Mouse (Mus musculus): ENCODE measurements around the gene Asf1a. TPM values are rescaled to one million over a fixed set of nuclear protein-coding genes. Genes with fewer than 3 reads are reported as not detected.
"Not testable (repeated sequence)": the region's sequence is repeated elsewhere in the genome, so short reads cannot be mapped to it uniquely, and the experiment has no call there.

Gene Asf1a
- polyA plus RNA-seq, 1 experiment = 21.3 TPM

DNA sequence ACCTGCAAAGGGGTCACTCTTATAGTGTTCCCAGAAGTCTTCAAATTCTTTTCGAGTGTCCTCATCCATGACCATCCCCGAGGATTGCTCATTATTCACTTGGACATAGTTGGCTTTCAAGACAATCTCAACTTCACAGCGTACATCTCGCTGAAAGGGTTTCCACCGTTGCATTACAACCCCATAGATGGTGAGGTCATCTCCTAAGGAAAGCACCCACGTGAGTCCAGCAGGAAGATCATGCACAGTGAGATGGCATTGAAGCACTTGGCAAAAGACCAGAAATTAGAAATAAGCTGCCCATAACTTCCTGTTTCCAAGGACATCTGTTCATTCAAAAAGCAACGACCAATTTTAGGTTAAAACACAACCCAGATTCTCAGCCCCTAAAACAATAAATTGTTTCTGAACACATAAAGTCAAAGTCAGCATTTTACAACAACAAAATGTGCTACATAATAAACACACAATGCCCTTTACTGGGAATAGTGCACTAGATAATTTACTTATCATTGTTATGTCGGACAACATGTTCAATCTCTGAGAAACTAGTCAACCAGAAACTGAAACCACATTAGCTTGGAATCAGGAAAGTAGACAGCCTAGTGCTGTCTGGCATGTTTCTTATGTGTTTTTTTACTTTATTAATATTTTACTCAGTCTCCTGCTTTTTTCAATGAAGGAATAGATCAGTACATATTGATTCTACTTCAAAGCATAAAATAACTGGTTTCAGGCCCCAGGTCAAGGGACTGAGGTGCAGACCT, 19.5 kb downstream of the Asf1a start:
- Histone ChIP-seq H3K36me3 (ENCODE audit: control insufficient read depth, insufficient read depth) (peaks cover 81% of the 10 kb centered on the region), H3K4me3 (ENCODE audit: insufficient read depth, poor library complexity, severe bottlenecking) (no peak overlapping the region), H3K79me3 (ENCODE audit: low read depth) (peaks cover 3% of the 10 kb centered on the region), H3K27me3 (ENCODE audit: control insufficient read depth, insufficient read depth, insufficient read length) (no peaks in the 10 kb centered on the region), H3ac (ENCODE audit: control insufficient read depth, insufficient read length, low read depth) (no peak overlapping the region), H3K79me2 (ENCODE audit: control insufficient read depth, insufficient read depth) (no peaks in the 10 kb centered on the region)
- TF ChIP-seq FOSL1 (IDR thresholded peaks at IDR 0.05; ENCODE audit: insufficient read depth, low read length, poor library complexity, severe bottlenecking) (no peak), MYOG (IDR thresholded peaks at IDR 0.05; ENCODE audit: control insufficient read depth, extremely low read depth, insufficient read length) (no peak), USF1 (IDR thresholded peaks at IDR 0.05; ENCODE audit: low read depth) (no peak), CTCF (IDR thresholded peaks at IDR 0.05; ENCODE audit: control insufficient read depth, insufficient read depth, insufficient read length) (no peak), CEBPB (IDR thresholded peaks at IDR 0.05; ENCODE audit: low read depth) (no peak), MAX (IDR thresholded peaks at IDR 0.05) (no peak), MYOD1 (IDR thresholded peaks at IDR 0.05; ENCODE audit: control insufficient read depth, insufficient read length, low read depth) (no peak)

DNA sequence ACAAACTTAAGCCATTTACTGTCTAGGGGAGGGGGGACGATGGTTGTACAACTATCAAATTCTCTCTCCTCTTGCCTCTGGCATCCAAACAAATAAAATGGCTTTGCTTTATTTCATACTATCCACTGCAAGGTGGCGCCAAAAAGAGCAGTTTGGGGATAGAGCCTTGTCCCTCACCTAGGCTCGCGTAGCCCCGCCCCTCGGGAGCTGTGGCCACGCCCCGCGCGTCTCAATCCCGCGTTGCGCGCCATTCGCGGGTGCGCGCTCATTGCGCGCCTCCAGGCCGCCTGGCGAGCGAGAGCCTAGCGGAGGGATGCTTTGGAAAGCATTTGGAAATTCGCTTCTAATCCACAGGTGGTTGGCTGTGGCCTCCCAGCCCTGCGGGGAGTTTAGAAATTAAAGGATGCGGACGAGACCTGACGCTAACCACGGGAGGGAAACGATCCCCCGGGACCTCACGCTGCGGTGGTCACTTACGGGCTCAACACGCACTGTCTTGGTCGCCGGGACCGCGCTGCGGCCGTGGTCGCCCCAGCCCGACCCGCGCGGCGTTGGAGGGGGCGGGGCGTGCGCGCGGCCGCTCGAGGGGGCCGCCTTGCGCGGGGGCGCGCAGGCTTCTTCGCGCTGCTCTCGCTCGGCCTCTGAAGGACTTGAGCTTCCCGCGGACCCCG, 32.8 kb downstream of the Asf1a start:
- H3K4me3 ChIP-seq (ENCODE audit: insufficient read depth, poor library complexity, severe bottlenecking) = peak overlapping the region; percentile 96
- peak overlapping the region; percentile 95 for H3ac ChIP-seq (ENCODE audit: control insufficient read depth, insufficient read length, low read depth)
- H3K27me3 ChIP-seq (ENCODE audit: control insufficient read depth, insufficient read depth, insufficient read length) = no peaks in the 10 kb centered on the region
- H3K79me3 ChIP-seq (ENCODE audit: low read depth) = peaks cover 10% of the 10 kb centered on the region
- peaks cover 32% of the 10 kb centered on the region for H3K79me2 ChIP-seq (ENCODE audit: control insufficient read depth, insufficient read depth)
- no peak for TF ChIP-seq CEBPB (IDR thresholded peaks at IDR 0.05; ENCODE audit: low read depth)
- peak; percentile 52 for TF ChIP-seq MAX (IDR thresholded peaks at IDR 0.05)
- no peak for TF ChIP-seq CTCF (IDR thresholded peaks at IDR 0.05; ENCODE audit: control insufficient read depth, insufficient read depth, insufficient read length)
- no peak for TF ChIP-seq MYOG (IDR thresholded peaks at IDR 0.05; ENCODE audit: control insufficient read depth, extremely low read depth, insufficient read length)
- TF ChIP-seq FOSL1 (IDR thresholded peaks at IDR 0.05; ENCODE audit: insufficient read depth, low read length, poor library complexity, severe bottlenecking) = no peak
- peaks cover 11% of the 10 kb centered on the region for H3K36me3 ChIP-seq (ENCODE audit: control insufficient read depth, insufficient read depth)

DNA sequence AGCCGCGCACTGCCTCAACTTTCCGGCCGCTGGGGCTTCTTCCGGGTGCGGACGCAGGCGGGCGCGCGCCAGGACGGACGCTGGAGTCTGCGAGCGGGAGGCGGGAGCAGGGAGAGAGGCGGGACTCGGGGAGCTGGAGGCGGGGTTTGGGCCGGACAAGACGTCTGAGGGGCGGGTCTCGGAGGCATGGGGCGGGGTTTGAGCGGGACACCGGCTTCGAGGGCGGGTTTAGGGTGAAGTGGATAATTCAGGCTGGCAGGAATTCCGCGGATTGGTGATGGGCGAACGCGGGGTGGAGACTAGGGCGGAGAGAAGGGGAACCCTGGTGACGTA, 33.3 kb downstream of the Asf1a start:
- TF ChIP-seq CEBPB (IDR thresholded peaks at IDR 0.05; ENCODE audit: low read depth) (no peak), MYOD1 (IDR thresholded peaks at IDR 0.05; ENCODE audit: control insufficient read depth, insufficient read length, low read depth) (no peak), USF1 (IDR thresholded peaks at IDR 0.05; ENCODE audit: low read depth) (no peak), FOSL1 (IDR thresholded peaks at IDR 0.05; ENCODE audit: insufficient read depth, low read length, poor library complexity, severe bottlenecking) (no peak), MYOG (IDR thresholded peaks at IDR 0.05; ENCODE audit: control insufficient read depth, extremely low read depth, insufficient read length) (no peak), CTCF (IDR thresholded peaks at IDR 0.05; ENCODE audit: control insufficient read depth, insufficient read depth, insufficient read length) (no peak), MAX (IDR thresholded peaks at IDR 0.05) (no peak)

DNA sequence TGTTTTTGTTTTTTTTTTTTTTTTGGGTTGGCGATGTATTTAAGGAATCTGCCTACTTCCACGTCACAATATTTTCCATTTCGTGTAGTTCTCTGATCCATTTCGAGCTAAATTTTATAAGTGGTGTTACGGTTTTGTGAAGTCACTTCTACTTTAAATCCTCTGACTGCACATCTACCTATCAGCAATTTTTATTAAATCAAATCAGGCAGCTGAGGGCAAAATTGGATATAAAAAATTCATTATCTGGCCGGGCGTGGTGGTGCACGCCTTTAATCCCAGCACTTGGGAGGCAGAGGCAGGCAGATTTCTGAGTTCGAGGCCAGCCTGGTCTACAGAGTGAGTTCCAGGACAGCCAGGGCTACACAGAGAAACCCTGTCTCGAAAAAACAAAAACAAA, 33.8 kb downstream of the Asf1a start, which contains the start of gene Mcm9:
Gene Mcm9 (minus strand): TSS at position 101 of the 400 bp plus-strand sequence.
- not testable (repeated sequence) for H3K36me3 ChIP-seq (ENCODE audit: control insufficient read depth, insufficient read depth); H3K27me3 ChIP-seq (ENCODE audit: control insufficient read depth, insufficient read depth, insufficient read length); H3K79me3 ChIP-seq (ENCODE audit: low read depth)
- Histone ChIP-seq H3ac (ENCODE audit: control insufficient read depth, insufficient read length, low read depth) (peak within 1 kb of the TSS; percentile 95), H3K79me2 (ENCODE audit: control insufficient read depth, insufficient read depth) (peaks cover 32% of the 10 kb centered on the region), H3K4me3 (ENCODE audit: insufficient read depth, poor library complexity, severe bottlenecking) (peak within 1 kb of the TSS; percentile 96)

More for the DNA sequence above, 33.3 kb downstream of the Asf1a start:
- Histone ChIP-seq H3K36me3 (ENCODE audit: control insufficient read depth, insufficient read depth) (peaks cover 6% of the 10 kb centered on the region), H3K79me3 (ENCODE audit: low read depth) (peaks cover 10% of the 10 kb centered on the region), H3ac (ENCODE audit: control insufficient read depth, insufficient read length, low read depth) (peak overlapping the region; percentile 95), H3K4me3 (ENCODE audit: insufficient read depth, poor library complexity, severe bottlenecking) (peak overlapping the region; percentile 96), H3K27me3 (ENCODE audit: control insufficient read depth, insufficient read depth, insufficient read length) (no peaks in the 10 kb centered on the region), H3K79me2 (ENCODE audit: control insufficient read depth, insufficient read depth) (peaks cover 32% of the 10 kb centered on the region)

DNA sequence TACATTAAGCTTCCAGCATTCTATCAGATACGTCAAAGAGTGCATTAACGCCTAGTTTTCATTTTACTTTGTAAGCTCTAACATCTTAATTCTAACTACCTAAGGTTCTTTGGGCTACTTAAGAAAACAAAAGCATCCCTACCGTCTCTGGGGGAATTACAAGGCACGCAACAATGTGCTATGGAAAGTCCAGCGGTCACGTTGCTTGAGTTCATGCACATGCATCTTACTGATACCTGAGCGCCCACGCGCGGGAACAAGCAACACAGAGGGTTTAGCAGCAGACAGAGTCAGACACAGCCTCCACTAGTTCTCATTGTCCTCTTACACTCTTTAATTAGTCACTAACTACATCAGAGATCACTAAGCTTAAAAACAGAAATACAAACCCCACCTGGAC, 37.6 kb downstream of the Asf1a start:
- Histone ChIP-seq H3K79me2 (ENCODE audit: control insufficient read depth, insufficient read depth) (peaks cover 3% of the 10 kb centered on the region), H3K27me3 (ENCODE audit: control insufficient read depth, insufficient read depth, insufficient read length) (no peaks in the 10 kb centered on the region), H3K4me3 (ENCODE audit: insufficient read depth, poor library complexity, severe bottlenecking) (no peak overlapping the region), H3ac (ENCODE audit: control insufficient read depth, insufficient read length, low read depth) (no peak overlapping the region), H3K36me3 (ENCODE audit: control insufficient read depth, insufficient read depth) (no peaks in the 10 kb centered on the region), H3K79me3 (ENCODE audit: low read depth) (no peaks in the 10 kb centered on the region)
- TF ChIP-seq USF1 (IDR thresholded peaks at IDR 0.05; ENCODE audit: low read depth) (no peak), MYOG (IDR thresholded peaks at IDR 0.05; ENCODE audit: control insufficient read depth, extremely low read depth, insufficient read length) (no peak), MYOD1 (IDR thresholded peaks at IDR 0.05; ENCODE audit: control insufficient read depth, insufficient read length, low read depth) (no peak), CTCF (IDR thresholded peaks at IDR 0.05; ENCODE audit: control insufficient read depth, insufficient read depth, insufficient read length) (no peak), CEBPB (IDR thresholded peaks at IDR 0.05; ENCODE audit: low read depth) (no peak), FOSL1 (IDR thresholded peaks at IDR 0.05; ENCODE audit: insufficient read depth, low read length, poor library complexity, severe bottlenecking) (no peak), MAX (IDR thresholded peaks at IDR 0.05) (no peak)
